Mouse (Mus musculus) c-Kit-negative CD71-positive TER-119-positive erythroid progenitor cells, embryonic 14.5 days (primary cell): ENCODE measurements around the gene Gm14569.

Experiments used
- DNase-seq: peaks from one replicate; pipeline ENCODE4 v3.0.0-alpha.2; 2013; ENCODE audit warnings: low read depth, low spot score

The Gm14569 gene

GRCm38 (mm10) chrX:36491730-36492129 is at the start of gene Gm14569:
Gene Gm14569 (minus strand): TSS chrX:36491830.
- DNase-seq = no peak

- no peak for DNase-seq
Observed at GRCm38 (mm10) chrX:36534514-36534913, 42.9 kb upstream of the Gm14569 start.

GRCm38 (mm10) chrX:36533744-36534143 is 42.1 kb upstream of the Gm14569 start:
- DNase-seq = no peak

- DNase-seq = no peak
Observed at GRCm38 (mm10) chrX:36530251-36530650, 38.6 kb upstream of the Gm14569 start.

GRCm38 (mm10) chrX:36523729-36524128 is 32.1 kb upstream of the Gm14569 start:
- no peak for DNase-seq

- DNase-seq = no peak
Observed at GRCm38 (mm10) chrX:36513726-36514125, 22.1 kb upstream of the Gm14569 start.

- no peak for DNase-seq
Observed at GRCm38 (mm10) chrX:36513231-36513630, 21.6 kb upstream of the Gm14569 start.

GRCm38 (mm10) chrX:36506863-36507262 is 15.2 kb upstream of the Gm14569 start:
- DNase-seq = no peak

- DNase-seq = no peak
Observed at GRCm38 (mm10) chrX:36489506-36489905, 2.1 kb downstream of the Gm14569 start.

GRCm38 (mm10) chrX:36487996-36488395 is 3.6 kb downstream of the Gm14569 start:
- DNase-seq = no peak

- DNase-seq = no peak
Observed at GRCm38 (mm10) chrX:36474873-36475272, 16.8 kb downstream of the Gm14569 start.

GRCm38 (mm10) chrX:36474103-36474751 is 17.4 kb downstream of the Gm14569 start:
- no peak for DNase-seq

- peak; percentile 4 for DNase-seq
Observed at GRCm38 (mm10) chrX:36456031-36456430, 35.6 kb downstream of the Gm14569 start.

GRCm38 (mm10) chrX:36437932-36438331 is 53.7 kb downstream of the Gm14569 start:
- DNase-seq = no peak

GRCm38 (mm10) chrX:36434993-36435392 is 56.6 kb downstream of the Gm14569 start:
- DNase-seq = no peak

GRCm38 (mm10) chrX:36419153-36419552 is 72.5 kb downstream of the Gm14569 start:
- DNase-seq = no peak

- DNase-seq = no peak
Observed at GRCm38 (mm10) chrX:36402316-36402715, 89.3 kb downstream of the Gm14569 start.

GRCm38 (mm10) chrX:36400980-36401379 is 90.7 kb downstream of the Gm14569 start, which contains the start of gene Gm6268:
Gene Gm6268 (plus strand): TSS chrX:36401280.
- DNase-seq = no peak

- no peak for DNase-seq
Observed at GRCm38 (mm10) chrX:36393279-36393678, 98.4 kb downstream of the Gm14569 start.

- DNase-seq = no peak
Observed at GRCm38 (mm10) chrX:36392672-36393071, 99.0 kb downstream of the Gm14569 start.

- no peak for DNase-seq
Observed at GRCm38 (mm10) chrX:36390503-36390902, 101.1 kb downstream of the Gm14569 start.

- no peak for DNase-seq
Observed at GRCm38 (mm10) chrX:36389971-36390370, 101.7 kb downstream of the Gm14569 start.

- no peak for DNase-seq
Observed at GRCm38 (mm10) chrX:36385340-36385739, 106.3 kb downstream of the Gm14569 start.
